Mouse (Mus musculus): ENCODE results near the gene Xpo5. TPM values are rescaled to one million over a fixed set of nuclear protein-coding genes. Genes with fewer than 3 reads are reported as not detected.

The Xpo5 gene
- total RNA-seq, 4 experiments from 2014 or later = 70.8 to 95.4 (median 74.0) TPM

Small RNAs within 50 kb of the gene (microRNA-seq; reads per million reads assigned to microRNA genes)
- 0 to 0.17 reads per million in 2 experiments for gene Mir693

Other genes with a start within 250 kb of the Xpo5 start
- gene Vegfa, start 170.4 kb upstream of the Xpo5 start, total RNA-seq (2022) = 100 to 1,000 TPM; 270 to 756 (median 501) TPM
- 100 to 1,000 TPM in 2 of 4 experiments, 10 to 100 TPM in 2; 94.5 to 106 (median 101) TPM for gene Mrps18a, start 91.8 kb upstream of the Xpo5 start, total RNA-seq (2022)
- 10 to 100 TPM in 3 of 4 experiments, 1 to 10 TPM in 1; 6.0 to 21.4 (median 15.3) TPM for gene Rsph9, start 58.6 kb upstream of the Xpo5 start, total RNA-seq (2022)
- gene Mad2l1bp, start 49.2 kb upstream of the Xpo5 start, total RNA-seq (2022) = 10 to 100 TPM; 16.5 to 22.1 (median 18.8) TPM
- 100 to 1,000 TPM in 1 of 4 experiments, 10 to 100 TPM in 3; 69.9 to 108 (median 89.8) TPM for gene Gtpbp2, start 41.8 kb upstream of the Xpo5 start, total RNA-seq (2022)
- 10 to 100 TPM; 37.5 to 44.0 (median 40.7) TPM for gene Polh, start 137 bp upstream of the Xpo5 start, total RNA-seq (2022)
- gene Polr1c, start 45.3 kb downstream of the Xpo5 start, total RNA-seq (2022) = 100 to 1,000 TPM in 2 of 4 experiments, 10 to 100 TPM in 2; 83.8 to 116 (median 104) TPM
- gene Yipf3, start 45.3 kb downstream of the Xpo5 start, total RNA-seq (2022) = 100 to 1,000 TPM; 157 to 205 (median 185) TPM
- gene Lrrc73, start 50.7 kb downstream of the Xpo5 start, total RNA-seq (2022) = 1 to 10 TPM; 4.1 to 7.5 (median 6.0) TPM
- gene Tjap1, start 80.2 kb downstream of the Xpo5 start, total RNA-seq (2022) = 10 to 100 TPM; 49.3 to 72.6 (median 54.6) TPM
- under 1 TPM in 3 of 4 experiments, not detected in 1; 0.25 to 0.56 (median 0.38) TPM for gene Dlk2, start 94.6 kb downstream of the Xpo5 start, total RNA-seq (2022)
- 10 to 100 TPM in 2 of 4 experiments, 1 to 10 TPM in 2; 6.9 to 17.3 (median 11.9) TPM for gene Abcc10, start 125.6 kb downstream of the Xpo5 start, total RNA-seq (2022)
- gene Zfp318, start 180.9 kb downstream of the Xpo5 start, total RNA-seq (2022) = 10 to 100 TPM; 21.0 to 35.6 (median 27.4) TPM
- 1 to 10 TPM in 3 of 4 experiments, under 1 TPM in 1; 0.58 to 3.1 (median 2.2) TPM for gene Crip3, start 226.1 kb downstream of the Xpo5 start, total RNA-seq (2022)
- gene Slc22a7, start 235.7 kb downstream of the Xpo5 start, total RNA-seq (2022) = not detected